Mouse (Mus musculus) ES-E14 (cell line): ENCODE data around the gene Rgs6.

ENCODE experiments used
- ZC3H11A ChIP-seq: IDR thresholded peaks from 2 replicates; pipeline ENCODE4 v1.6.1; 2012; ENCODE audit warnings: low read depth, mild to moderate bottlenecking, inconsistent platforms, low read length, borderline replicate concordance
- ZNF384 ChIP-seq: IDR thresholded peaks from 2 replicates; pipeline ENCODE4 v1.6.1; 2012; ENCODE audit warnings: low read depth, low read length, inconsistent platforms

- no peak for TF ChIP-seq ZNF384
- TF ChIP-seq ZC3H11A: no peak
These were observed 496.5 kb downstream of the Rgs6 start for GRCm38 (mm10) chr12:83084614-83085013.
